Mouse (Mus musculus) retina, postnatal 1 day (tissue): ENCODE results near the gene Zfp697.

Source experiments
- DNase-seq: peaks from one replicate; pipeline ENCODE4 v3.0.0-alpha.2; 2012

Gene Zfp697

GRCm38 (mm10) chr3:98382246-98382939 lies at the start of gene Zfp697:
Gene Zfp697 (plus strand): TSS chr3:98382461.
- peak; percentile 86 for DNase-seq

DNA sequence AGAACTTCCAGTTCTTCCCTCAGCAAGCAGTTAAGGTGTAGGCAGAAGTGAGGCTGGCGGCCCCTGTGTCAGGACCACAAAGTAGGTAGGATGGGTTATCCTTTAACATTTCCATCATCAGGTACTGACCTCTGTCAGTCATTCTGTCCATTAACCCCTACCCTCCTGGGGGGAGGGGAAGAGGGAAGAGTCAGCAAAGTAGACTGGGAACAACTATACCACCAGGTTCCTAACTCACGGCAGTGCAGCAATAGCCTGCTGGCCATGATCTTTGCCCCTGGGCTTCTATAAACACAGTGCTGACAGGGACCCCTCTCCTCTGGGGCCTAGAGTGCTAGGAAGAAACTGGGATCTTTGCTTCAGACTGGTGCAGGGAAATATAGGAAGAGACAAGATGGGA lies 48.3 kb upstream of the Zfp697 start:
- no peak for DNase-seq

DNA sequence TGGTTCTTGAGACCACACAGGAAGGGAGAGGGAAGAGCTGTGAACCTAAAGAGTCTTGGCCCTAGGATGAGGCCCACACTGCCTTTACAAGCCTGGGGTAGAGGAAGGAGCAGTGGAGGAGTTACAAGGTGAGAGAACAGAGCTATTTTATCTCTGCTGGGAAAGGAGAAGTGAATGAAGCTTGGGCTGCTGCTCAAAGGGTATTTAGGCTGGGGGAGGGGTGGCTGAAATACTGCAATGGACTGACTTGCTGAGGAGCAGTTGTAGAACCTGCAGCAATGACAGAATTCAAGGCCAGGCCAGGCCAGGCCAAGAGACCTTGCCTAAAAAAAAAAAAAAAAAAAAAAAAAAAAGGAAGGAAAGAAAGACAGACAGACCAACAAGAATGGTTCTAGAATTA lies 46.9 kb upstream of the Zfp697 start:
- no peak for DNase-seq

DNA sequence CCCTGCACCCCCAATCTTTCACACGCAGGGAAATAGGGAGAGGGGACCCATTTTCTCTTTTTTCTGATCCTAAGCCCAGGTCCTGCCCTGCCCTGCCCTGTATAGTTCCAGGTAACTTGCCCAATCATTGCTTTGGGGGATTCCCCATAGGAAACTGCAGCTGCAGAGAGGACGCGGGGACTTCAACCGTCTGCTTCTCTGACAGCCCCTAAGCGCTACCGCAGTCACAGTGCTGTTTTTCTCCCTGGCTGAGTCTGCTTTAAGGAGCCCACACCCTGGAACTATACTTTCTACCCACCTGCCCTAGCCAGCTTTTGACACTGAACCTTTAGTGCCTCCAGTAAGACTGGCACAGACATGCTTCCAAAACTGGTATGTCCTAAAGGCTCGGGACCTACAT lies 46.4 kb upstream of the Zfp697 start:
- DNase-seq = no peak

- peak; percentile 35 for DNase-seq
These were observed 45.3 kb upstream of the Zfp697 start for GRCm38 (mm10) chr3:98336661-98337654.

DNA sequence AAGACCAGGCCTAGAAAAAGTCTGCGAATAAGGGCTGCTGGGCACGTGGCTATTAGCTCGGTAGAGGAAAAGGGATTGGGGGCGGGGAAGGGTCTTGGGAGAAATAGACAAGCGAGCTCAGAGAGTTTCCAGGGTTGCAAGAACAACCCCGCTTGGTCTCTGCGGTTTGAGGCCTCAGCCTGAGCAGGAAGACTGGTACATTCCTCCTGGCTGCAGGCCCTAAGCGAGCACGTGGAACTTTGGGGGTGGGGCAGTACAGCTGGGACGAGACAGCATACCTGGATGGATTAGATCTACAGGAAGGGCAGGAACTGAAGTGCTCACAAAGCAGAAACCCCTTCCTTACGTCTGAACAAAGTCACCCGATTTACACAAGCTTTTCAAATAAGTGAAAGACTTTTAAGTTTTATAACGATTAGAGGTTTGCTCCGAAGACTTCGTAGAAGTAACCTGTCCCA lies 43.6 kb upstream of the Zfp697 start:
- peak; percentile 31 for DNase-seq

DNA sequence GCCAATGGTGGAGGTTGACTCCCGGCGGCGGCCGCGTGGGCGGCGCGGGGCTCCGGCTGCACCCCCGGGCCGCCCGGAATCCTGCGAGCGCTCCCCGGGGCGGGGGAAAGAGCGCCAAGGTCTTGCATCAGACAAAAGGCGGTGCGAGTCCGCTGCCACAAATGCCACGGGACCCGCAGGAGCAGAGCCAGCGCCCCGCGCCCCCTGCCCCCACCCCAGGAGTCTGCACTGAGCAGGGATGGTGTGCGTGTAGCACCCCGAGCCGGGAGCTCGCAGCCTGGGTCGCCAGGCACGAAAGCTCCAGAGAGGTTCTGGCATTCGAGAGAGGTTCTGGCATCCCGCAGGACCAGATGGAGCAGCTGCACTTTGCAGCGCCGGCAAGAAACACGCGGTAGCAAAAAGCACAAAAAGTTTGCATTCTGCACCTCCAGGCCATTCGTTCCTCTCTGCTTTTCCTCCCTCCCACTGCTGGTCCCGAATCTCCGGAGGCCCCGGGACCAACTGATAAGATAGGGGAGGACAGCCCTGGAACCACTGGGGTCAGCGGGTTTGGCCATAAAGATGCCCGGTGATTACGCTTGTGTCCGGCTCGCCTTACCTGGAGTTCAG lies 43.1 kb upstream of the Zfp697 start:
- DNase-seq = peak; percentile 52

DNA sequence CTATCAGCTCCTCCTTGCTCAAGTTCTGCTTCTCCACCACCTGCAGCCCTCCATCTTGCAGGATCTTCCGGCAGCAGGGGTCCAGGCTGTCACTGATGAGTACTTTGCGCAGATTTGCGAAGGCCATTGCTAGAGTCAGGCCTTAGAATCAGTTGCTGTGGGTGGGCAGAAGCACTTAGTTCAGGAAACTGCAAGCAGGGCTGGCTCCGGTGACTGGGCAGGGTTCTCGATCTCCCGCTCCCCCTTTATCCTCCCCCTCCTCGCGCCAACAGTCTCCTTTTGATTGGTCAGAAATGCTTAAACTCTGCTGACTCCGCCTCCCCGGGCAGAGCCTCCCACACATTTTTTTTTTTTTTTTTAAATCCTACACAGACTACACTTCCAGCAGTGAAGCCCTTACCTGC lies 42.6 kb upstream of the Zfp697 start, which contains the start of gene Phgdh:
TSS of gene Phgdh (minus strand) at position 285 of the 404 bp plus-strand sequence.
- peak; percentile 87 for DNase-seq

- no peak for DNase-seq
These were observed 41.3 kb upstream of the Zfp697 start for GRCm38 (mm10) chr3:98340818-98341594.

- DNase-seq = no peak
These were observed 39.0 kb upstream of the Zfp697 start for GRCm38 (mm10) chr3:98343235-98343634.

DNA sequence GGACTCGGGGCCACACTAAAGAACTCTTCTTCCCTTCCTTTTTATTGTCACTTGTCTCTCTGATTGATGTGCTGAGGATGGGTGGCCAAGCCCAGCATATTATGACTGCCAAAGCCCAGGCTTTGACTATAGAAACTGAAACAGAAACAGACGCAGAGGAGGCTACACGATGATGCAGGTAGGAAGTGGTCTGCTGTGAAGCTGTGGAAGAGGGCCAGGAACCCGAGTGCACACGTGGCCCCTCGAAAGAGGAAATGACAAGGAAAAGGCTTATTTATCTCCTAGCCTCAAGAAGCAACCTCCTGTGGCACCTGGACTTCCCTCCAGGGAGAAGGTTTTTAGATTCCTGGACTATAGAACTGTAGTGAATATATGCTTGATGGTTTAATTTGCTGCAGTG lies 34.2 kb upstream of the Zfp697 start:
- no peak for DNase-seq

DNA sequence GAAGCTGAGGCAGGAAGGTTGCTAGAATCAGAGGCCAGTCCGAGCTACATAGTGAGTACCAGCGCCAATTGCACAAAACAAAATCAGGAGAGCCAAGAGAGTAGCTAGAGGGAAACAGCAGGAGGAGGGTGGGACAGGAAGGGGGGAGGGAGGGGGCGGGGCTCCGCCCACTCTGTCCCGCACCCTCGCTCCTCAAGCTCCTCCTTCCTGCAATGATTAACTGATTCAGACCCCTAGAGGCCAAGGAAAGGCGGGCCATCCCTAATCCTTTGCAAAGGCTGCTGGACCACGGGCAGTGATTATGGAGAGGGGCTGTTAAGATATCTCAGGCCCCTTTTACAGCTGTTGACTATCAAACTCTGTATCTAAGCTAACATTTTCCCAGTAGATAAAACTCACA lies 33.6 kb upstream of the Zfp697 start:
- DNase-seq = peak; percentile 70

- peak; percentile 77 for DNase-seq
These were observed 28.4 kb upstream of the Zfp697 start for GRCm38 (mm10) chr3:98353892-98354291.

GRCm38 (mm10) chr3:98355344-98356025 lies 26.8 kb upstream of the Zfp697 start:
- peak; percentile 94 for DNase-seq

DNA sequence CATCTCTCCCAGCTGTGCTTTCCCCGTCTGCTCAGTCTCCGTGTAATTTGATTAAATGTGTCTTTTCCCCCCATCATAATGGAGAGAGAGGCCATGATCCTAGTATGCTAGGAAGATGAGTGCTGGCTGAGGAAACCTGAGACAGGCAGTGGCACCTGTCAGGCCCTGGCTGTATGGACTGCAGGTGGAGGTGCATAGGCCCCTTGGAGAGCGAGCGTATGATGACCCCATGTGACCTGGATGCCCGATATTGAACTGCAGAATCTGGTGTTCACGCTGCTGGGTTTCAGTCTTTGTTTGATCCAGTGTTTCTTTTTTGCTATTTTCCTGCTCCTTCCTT lies 26.3 kb upstream of the Zfp697 start:
- no peak for DNase-seq

GRCm38 (mm10) chr3:98356632-98357370 lies 25.5 kb upstream of the Zfp697 start:
- DNase-seq = no peak

- DNase-seq = peak; percentile 39
These were observed 19.5 kb upstream of the Zfp697 start for GRCm38 (mm10) chr3:98362753-98363152.

- no peak for DNase-seq
These were observed 16.2 kb upstream of the Zfp697 start for GRCm38 (mm10) chr3:98366086-98366485.

DNA sequence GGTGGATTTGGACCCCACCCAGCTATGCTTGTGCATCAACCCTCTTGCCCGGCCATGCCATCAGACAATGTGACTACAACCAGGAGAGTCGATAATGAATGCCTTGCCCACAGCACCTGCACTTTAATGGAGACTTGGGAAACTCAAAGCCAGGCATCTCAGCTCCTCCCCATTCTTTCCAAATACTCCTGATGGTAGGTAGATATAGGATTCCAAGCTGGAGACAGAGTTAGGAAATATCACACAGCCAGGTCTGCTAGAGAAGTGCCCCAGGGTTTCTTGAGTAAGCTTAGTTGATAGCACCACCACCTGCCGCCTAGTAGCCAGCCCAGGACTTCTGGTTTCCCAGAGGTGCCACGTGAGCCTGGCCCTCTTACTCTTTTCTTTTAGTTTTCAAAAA lies 15.4 kb upstream of the Zfp697 start:
- DNase-seq = no peak

GRCm38 (mm10) chr3:98368283-98368682 lies 14.0 kb upstream of the Zfp697 start:
- no peak for DNase-seq

DNA sequence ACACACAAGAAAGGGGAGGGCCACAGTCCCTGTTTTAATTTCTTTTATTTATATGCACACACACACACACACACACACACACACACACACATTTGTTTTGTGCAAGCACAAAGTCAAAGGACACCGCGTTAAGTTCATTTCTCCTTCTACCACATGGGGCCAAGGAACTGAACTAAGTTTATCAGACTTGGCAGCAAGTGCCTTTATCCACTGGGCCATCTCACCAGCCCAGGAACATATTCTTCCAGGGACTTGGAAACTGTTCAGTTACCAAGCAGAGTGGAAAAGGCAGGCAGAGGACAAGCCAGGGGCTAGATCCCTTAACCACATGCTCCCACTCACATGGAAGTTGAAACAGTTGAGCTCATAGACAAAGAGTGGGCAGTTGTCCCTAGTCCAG lies 13.5 kb upstream of the Zfp697 start:
- DNase-seq = no peak
